Mouse (Mus musculus): ENCODE measurements at regions not wholly inside any gene's neighbourhood (a gene's known extent, or its start where the extent isn't known, plus 50 kb on each side); places are given as distances from the start of the nearest gene placed in this dataset.

GRCm38 (mm10) chr8:92209081-92209480 is 148.3 kb upstream of the Irx5 start:
- no peak for TF ChIP-seq CTCF (IDR thresholded peaks at IDR 0.05)
- no peak for TF ChIP-seq EP300 (IDR thresholded peaks at IDR 0.05)

All from lung, postnatal 0 days (tissue).